Mouse (Mus musculus): ENCODE results near the gene Mfsd4a. TPM values are rescaled to one million over a fixed set of nuclear protein-coding genes. Genes with fewer than 3 reads are reported as not detected.

Gene Mfsd4a
- 1 to 10 TPM; 3.7 to 3.9 TPM for total RNA-seq (2021)
- long read RNA-seq, experiment 1, partial matches to known transcripts: 1 of 32 reads
- long read RNA-seq, experiment 1, other reads (novel, unspliced or antisense): 31 of 32 reads
- long read RNA-seq, experiment 2, partial matches to known transcripts: 1 of 48 reads
- long read RNA-seq, experiment 2, other reads (novel, unspliced or antisense): 46 of 48 reads

- intact Hi-C loops (cut with DNase I): no loop called here
- peak in 1 of 2 experiments; percentile 34 for DNase-seq
Observed at GRCm38 (mm10) chr1:132067261-132068255, at the start of gene Mfsd4a. Gene Mfsd4a, minus strand, starts transcription at chr1:132068062.

GRCm38 (mm10) chr1:132116606-132117005, 48.7 kb upstream of the Mfsd4a start:
- DNase-seq: peak; percentile 49 to 50
- intact Hi-C loops (cut with DNase I): loop anchor here (5.0 kb wide), 3 partner anchors 54 to 134 kb away; no protein-coding TSS in a partner anchor

- intact Hi-C loops (cut with DNase I): no loop called here
- no peak for DNase-seq
Observed at GRCm38 (mm10) chr1:132113098-132113497, 45.2 kb upstream of the Mfsd4a start.

- DNase-seq: no peak
- intact Hi-C loops (cut with DNase I): no loop called here
Observed at GRCm38 (mm10) chr1:132112426-132112825, 44.6 kb upstream of the Mfsd4a start.

- DNase-seq: no peak
- intact Hi-C loops (cut with DNase I): no loop called here
Observed at GRCm38 (mm10) chr1:132111411-132111810, 43.5 kb upstream of the Mfsd4a start.

- intact Hi-C loops (cut with DNase I): no loop called here
Observed at GRCm38 (mm10) chr1:132109368-132109767, 41.5 kb upstream of the Mfsd4a start.

GRCm38 (mm10) chr1:132104353-132104752, 36.5 kb upstream of the Mfsd4a start:
- DNase-seq: no peak
- intact Hi-C loops (cut with DNase I): no loop called here

More at GRCm38 (mm10) chr1:132109368-132109767, 41.5 kb upstream of the Mfsd4a start:
- no peak for DNase-seq

- DNase-seq: no peak
- intact Hi-C loops (cut with DNase I): no loop called here
Observed at GRCm38 (mm10) chr1:132101953-132102697, 34.3 kb upstream of the Mfsd4a start.

- intact Hi-C loops (cut with DNase I): no loop called here
- no peak for DNase-seq
Observed at GRCm38 (mm10) chr1:132099775-132100174, 31.9 kb upstream of the Mfsd4a start.

GRCm38 (mm10) chr1:132099016-132099415, 31.2 kb upstream of the Mfsd4a start:
- intact Hi-C loops (cut with DNase I): no loop called here

GRCm38 (mm10) chr1:132098076-132098475, 30.2 kb upstream of the Mfsd4a start:
- no peak for DNase-seq
- intact Hi-C loops (cut with DNase I): no loop called here

More at GRCm38 (mm10) chr1:132099016-132099415, 31.2 kb upstream of the Mfsd4a start:
- no peak for DNase-seq

GRCm38 (mm10) chr1:132095356-132096004, 27.6 kb upstream of the Mfsd4a start:
- no peak for DNase-seq
- intact Hi-C loops (cut with DNase I): no loop called here

GRCm38 (mm10) chr1:132093269-132093668, 25.4 kb upstream of the Mfsd4a start:
- intact Hi-C loops (cut with DNase I): no loop called here
- DNase-seq: no peak

- intact Hi-C loops (cut with DNase I): no loop called here
- no peak for DNase-seq
Observed at GRCm38 (mm10) chr1:132090266-132090665, 22.4 kb upstream of the Mfsd4a start.

GRCm38 (mm10) chr1:132089767-132090166, 21.9 kb upstream of the Mfsd4a start:
- intact Hi-C loops (cut with DNase I): no loop called here
- DNase-seq: no peak

GRCm38 (mm10) chr1:132088181-132088671, 20.4 kb upstream of the Mfsd4a start:
- intact Hi-C loops (cut with DNase I): no loop called here
- no peak for DNase-seq

- intact Hi-C loops (cut with DNase I): no loop called here
- no peak for DNase-seq
Observed at GRCm38 (mm10) chr1:132085181-132086049, 17.6 kb upstream of the Mfsd4a start.

- no peak for DNase-seq
- intact Hi-C loops (cut with DNase I): no loop called here
Observed at GRCm38 (mm10) chr1:132078413-132078812, 10.6 kb upstream of the Mfsd4a start.

GRCm38 (mm10) chr1:132075576-132075975, 7.7 kb upstream of the Mfsd4a start:
- intact Hi-C loops (cut with DNase I): no loop called here
- DNase-seq: no peak

Data from gastrocnemius, postnatal 36 days (tissue).